ENCODE assay signal across 1 mouse cellular context in genomic region chr11:32491079-32491478, GRCm38 (mm10).
TF ChIP-seq lines count a peak whose summit lies in the region.

No protein-coding gene starts in this region.

TF ChIP-seq in ES-E14, 5 proteins besides CTCF, POLR2A, EP300 and RAD21 (continued from another document):
- peak; percentile 88 for TF ChIP-seq MAFK (IDR thresholded peaks at IDR 0.05; ENCODE audit: insufficient read depth, low read depth, low read length)
